Mouse (Mus musculus) common myeloid progenitor, adult 5-6 weeks (primary cell): ENCODE measurements around the gene Tmprss5. TPM values are rescaled to one million over a fixed set of nuclear protein-coding genes. Genes with fewer than 3 reads are reported as not detected.

Experiments
- total RNA-seq: library from RNA; stranded (forward); fragments of 200-1000, 187-1606 nt; gene quantifications from 2 replicates; pipeline ENCODE4 v1.2.3, GENCODE M21; 2017

Gene Tmprss5
- total RNA-seq, 1 experiment from 2014 or later = not detected

Other genes starting within 250 kb of the Tmprss5 start
- 5.5 and 7.3 TPM in 2 replicates for gene Zbtb16, start 245.0 kb upstream of the Tmprss5 start, total RNA-seq
- gene Htr3a, start 170.2 kb upstream of the Tmprss5 start, total RNA-seq = not detected in 2 replicates
- not detected in 2 replicates for gene Htr3b, start 116.3 kb upstream of the Tmprss5 start, total RNA-seq
- gene Usp28, start 95.9 kb upstream of the Tmprss5 start, total RNA-seq = 10.3 and 17.2 TPM in 2 replicates
- 26.9 and 33.4 TPM in 2 replicates for gene Zw10, start 25.6 kb upstream of the Tmprss5 start, total RNA-seq
- not detected in 2 replicates for gene Gm4894, start 169.3 kb downstream of the Tmprss5 start, total RNA-seq